Mouse (Mus musculus) brain, embryonic 14.5 days (tissue): ENCODE results near the gene Mtnr1a.

Experiments
- CTCF ChIP-seq: fragments of 200-500 bp; IDR thresholded peaks from 2 replicates; pipeline ENCODE4 v1.5.1; 2012; ENCODE audit warnings: inconsistent platforms, mild to moderate bottlenecking, moderate library complexity, borderline replicate concordance; ENCODE audit not compliant: insufficient read depth, insufficient read length; ENCODE audit errors: extremely low read depth
- POLR2A ChIP-seq: fragments of 200-500 bp; IDR thresholded peaks from 2 replicates; pipeline ENCODE4 v1.6.1; 2012; ENCODE audit warnings: mild to moderate bottlenecking, inconsistent platforms, borderline replicate concordance; ENCODE audit not compliant: poor library complexity, insufficient read depth, insufficient read length, severe bottlenecking; ENCODE audit errors: extremely low read depth

DNA sequence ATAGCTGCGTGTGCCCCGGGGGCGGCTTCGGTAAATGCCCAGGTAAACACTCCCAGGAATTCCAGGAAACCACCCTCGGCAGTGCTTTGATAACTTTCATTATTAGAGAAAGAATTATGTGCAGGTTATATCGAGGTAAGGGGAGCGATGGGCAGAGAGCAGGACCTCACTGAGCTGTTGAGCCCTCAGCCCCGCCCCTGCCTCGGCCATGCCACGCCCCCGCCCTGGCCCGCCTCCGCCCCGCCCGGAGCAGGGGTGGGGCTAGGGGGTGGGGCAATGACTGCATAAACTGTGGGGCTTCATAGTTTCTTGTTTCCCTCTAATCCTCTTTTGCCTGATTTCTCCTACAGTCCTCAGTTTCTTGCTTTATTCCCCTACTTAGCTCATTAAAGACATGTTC is 30.6 kb upstream of the Mtnr1a start:
- TF ChIP-seq CTCF (no peak), POLR2A (no peak)
